ENCODE assay signal across 22 mouse cellular contexts in the genomic region with DNA sequence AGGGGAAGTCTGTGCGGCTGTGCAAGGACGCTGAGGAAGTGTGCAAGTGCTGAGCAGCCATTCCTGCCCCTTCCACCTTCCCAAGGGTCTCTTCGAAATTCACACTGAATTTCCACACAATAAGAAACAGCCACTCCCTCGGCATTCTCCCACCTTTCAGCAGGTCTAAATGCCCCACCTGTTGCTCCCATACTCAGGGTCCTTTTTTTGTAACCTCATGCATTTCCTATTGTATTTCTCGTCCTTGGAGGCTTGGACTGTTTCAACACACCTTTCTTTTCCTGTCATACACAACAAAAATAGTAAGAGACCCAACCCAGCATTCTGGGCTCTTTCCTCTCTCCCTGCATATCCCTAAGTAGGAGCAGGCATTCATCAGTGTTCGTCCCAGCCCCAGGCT. TPM values are rescaled to one million over a fixed set of nuclear protein-coding genes. Genes with fewer than 3 reads are reported as not detected.
DNase-seq lines count a peak whose midpoint lies in the region; ATAC-seq and TF ChIP-seq lines count a peak whose summit lies in the region.
"Had no signal": no experiment of that assay in that cellular context is flagged by ENCODE, and none has a peak within 500 bp of the region (broad histone marks: within the 10 kb centered on the region; RNA-seq: fewer than 3 reads in every experiment).

No protein-coding gene starts in this region.

- no peak for TF ChIP-seq EP300 in liver, postnatal 0 days (IDR thresholded peaks at IDR 0.05; ENCODE audit: low read depth)

- no peaks in the 10 kb centered on the region for H3K36me3 ChIP-seq in liver, postnatal 0 days (replicated peaks; ENCODE audit: insufficient read depth, low read length)
- H3K36me3 ChIP-seq in liver, embryonic 11.5 days (ENCODE audit: control insufficient read depth, insufficient read depth, low read length) = no peaks in the 10 kb centered on the region
- H3K36me3 ChIP-seq: embryonic facial prominence, embryonic 13.5 days; forebrain, embryonic 12.5 days; heart, embryonic 13.5 days; hindbrain, embryonic 10.5 days; intestine, embryonic 15.5 days had no signal

- 48% methylated on average over 6 of the region's 6 CpGs for WGBS in liver, postnatal 0 days (ENCODE audit: insufficient replicate concordance)
- 62% methylated on average over 6 of the region's 6 CpGs for WGBS in liver, embryonic 11.5 days

- H3K9ac ChIP-seq in liver, postnatal 0 days (replicated peaks) = no peak overlapping the region
- no peak overlapping the region for H3K9ac ChIP-seq in liver, embryonic 11.5 days (ENCODE audit: low read depth, low read length)
- H3K9ac ChIP-seq: embryonic facial prominence, embryonic 13.5 days; forebrain, embryonic 12.5 days; heart, embryonic 13.5 days; hindbrain, embryonic 14.5 days; intestine, embryonic 15.5 days had no signal

- H3K4me2 ChIP-seq in liver, postnatal 0 days (ENCODE audit: low read depth, low read length) = peak overlapping the region; percentile 47
- no peak overlapping the region for H3K4me2 ChIP-seq in liver, embryonic 11.5 days
- H3K4me2 ChIP-seq: embryonic facial prominence, embryonic 13.5 days; forebrain, embryonic 12.5 days; heart, embryonic 13.5 days; hindbrain, embryonic 14.5 days; intestine, embryonic 15.5 days had no signal

- peaks cover 26% of the 10 kb centered on the region for H3K4me1 ChIP-seq in liver, postnatal 0 days (ENCODE audit: insufficient read depth)
- H3K4me1 ChIP-seq in liver, embryonic 11.5 days (replicated peaks; ENCODE audit: control insufficient read depth, insufficient read depth, low read length) = peaks cover 9% of the 10 kb centered on the region; the same call in 1 of the 2 replicates
- H3K4me1 ChIP-seq: hindbrain, embryonic 10.5 days; intestine, embryonic 15.5 days had no signal

- H3K27me3 ChIP-seq in liver, postnatal 0 days (ENCODE audit: insufficient read depth, low read length) = no peaks in the 10 kb centered on the region
- H3K27me3 ChIP-seq in liver, embryonic 11.5 days (replicated peaks; ENCODE audit: control insufficient read depth, insufficient read depth, low read length) = 0 out of 2 replicates have a peak, but pooled peaks cover 4% of the 10 kb centered on the region
- H3K27me3 ChIP-seq: embryonic facial prominence, embryonic 13.5 days; forebrain, embryonic 12.5 days; heart, embryonic 13.5 days; intestine, embryonic 15.5 days had no signal

- no peaks in the 10 kb centered on the region for H3K9me3 ChIP-seq in liver, postnatal 0 days (ENCODE audit: low read length)
- H3K9me3 ChIP-seq in liver, embryonic 11.5 days (ENCODE audit: control insufficient read depth, low read length) = no peaks in the 10 kb centered on the region
- H3K9me3 ChIP-seq: embryonic facial prominence, embryonic 13.5 days; forebrain, embryonic 12.5 days; heart, embryonic 13.5 days; hindbrain, embryonic 10.5 days; intestine, embryonic 15.5 days had no signal

- peak overlapping the region; percentile 5; the same call in 1 of the 2 replicates for H3K27ac ChIP-seq in liver, postnatal 0 days (ENCODE audit: low read depth)
- H3K27ac ChIP-seq in liver, embryonic 11.5 days (ENCODE audit: low read depth, low read length) = no peak overlapping the region
- H3K27ac ChIP-seq: embryonic facial prominence, embryonic 13.5 days; forebrain, embryonic 12.5 days; heart, embryonic 13.5 days; hindbrain, embryonic 10.5 days; hindbrain, embryonic 14.5 days; intestine, embryonic 15.5 days had no signal

- intact Hi-C loops in heart, postnatal 25 days (cut with DNase I) = no loop called here

- peak; percentile 64 for DNase-seq in heart, adult 11 months
- no peak for DNase-seq in heart, postnatal 25 days (ENCODE audit: low spot score)
- no peak for DNase-seq in liver, postnatal 0 days
- DNase-seq in liver, embryonic 11.5 days (ENCODE audit: low spot score) = no peak
- DNase-seq in cerebellum, postnatal 4 days (ENCODE audit: low spot score in 2 of 2) = no peak
- no peak for DNase-seq in c-Kit-positive CD71-positive TER-119-positive erythroid progenitor cells, embryonic 14.5 days (ENCODE audit: low spot score)
- DNase-seq: adrenal gland, postnatal 10 days; cerebellum, adult 2 months; cerebellum, postnatal 14 days; gastrocnemius, postnatal 25 days; heart, adult 18-20 months; heart, postnatal 10 days; kidney, adult 2 months had no signal

- H3K4me3 ChIP-seq in liver, postnatal 0 days (ENCODE audit: low read depth, low read length) = no peak overlapping the region
- H3K4me3 ChIP-seq in liver, embryonic 11.5 days (ENCODE audit: low read depth, low read length) = no peak overlapping the region
- H3K4me3 ChIP-seq: embryonic facial prominence, embryonic 13.5 days; forebrain, embryonic 12.5 days; heart, embryonic 13.5 days; hindbrain, embryonic 10.5 days; intestine, embryonic 15.5 days had no signal

- no peak for ATAC-seq in liver, postnatal 0 days
- ATAC-seq in liver, embryonic 11.5 days (replicated peaks; ENCODE audit: low FRiP score) = no peak
- peak; percentile 25; the same call in 1 of the 2 replicates for ATAC-seq in granulocyte monocyte progenitor cell, adult 5-6 weeks (replicated peaks; ENCODE audit: poor library complexity, severe bottlenecking)
- peak; percentile 19 for ATAC-seq in megakaryocyte progenitor cell, adult 5-6 weeks (replicated peaks; ENCODE audit: poor library complexity)
- ATAC-seq: forebrain, embryonic 16.5 days; intestine, embryonic 15.5 days had no signal

- TF ChIP-seq CTCF in liver, postnatal 0 days (IDR thresholded peaks at IDR 0.05; ENCODE audit: low read depth) = no peak

RNA-seq across cellular contexts. Expression of gene Rapgef2, which starts 56.8 kb away (rescaled TPM):
- total RNA-seq in heart, postnatal 25 days (2021) = 10 to 100 TPM; 25.7 to 36.5 TPM
- 1.8 TPM in 2 replicates for polyA plus RNA-seq in liver, postnatal 0 days (2015; fragmentation: Nextera tagmentation; extraction: Ambion mirVana)
- 2.7 and 3.1 TPM in 2 replicates for polyA plus RNA-seq in liver, embryonic 11.5 days (2014; fragmentation: Nextera tagmentation; extraction: Ambion mirVana)
- 17.4 and 19.4 TPM in 2 replicates for total RNA-seq in granulocyte monocyte progenitor cell, adult 5-6 weeks (2014; fragmentation: Nextera tagmentation)
- 15.5 and 21.0 TPM in 2 replicates for total RNA-seq in granulocyte monocyte progenitor cell, adult 5-6 weeks (2017)
- total RNA-seq in megakaryocyte progenitor cell, adult 5-6 weeks (2015) = 15.1 and 17.5 TPM in 2 replicates
- total RNA-seq in megakaryocyte progenitor cell, adult 5-6 weeks (2017) = 12.4 and 14.4 TPM in 2 replicates

Comparison
In these comparisons a context has a peak if more than half of its experiments do, and no peak if none do; other contexts are left out.
1. ATAC-seq: peak in granulocyte monocyte progenitor cell, adult 5-6 weeks (single experiment) and megakaryocyte progenitor cell, adult 5-6 weeks (single experiment); none in liver, postnatal 0 days (single experiment) and liver, embryonic 11.5 days (single experiment).